Mouse (Mus musculus): ENCODE results near the gene Arf1. TPM values are rescaled to one million over a fixed set of nuclear protein-coding genes. Genes with fewer than 3 reads are reported as not detected.

Arf1 gene
- polyA plus RNA-seq, 1 experiment from 2014 or later, result 659 TPM

DNA sequence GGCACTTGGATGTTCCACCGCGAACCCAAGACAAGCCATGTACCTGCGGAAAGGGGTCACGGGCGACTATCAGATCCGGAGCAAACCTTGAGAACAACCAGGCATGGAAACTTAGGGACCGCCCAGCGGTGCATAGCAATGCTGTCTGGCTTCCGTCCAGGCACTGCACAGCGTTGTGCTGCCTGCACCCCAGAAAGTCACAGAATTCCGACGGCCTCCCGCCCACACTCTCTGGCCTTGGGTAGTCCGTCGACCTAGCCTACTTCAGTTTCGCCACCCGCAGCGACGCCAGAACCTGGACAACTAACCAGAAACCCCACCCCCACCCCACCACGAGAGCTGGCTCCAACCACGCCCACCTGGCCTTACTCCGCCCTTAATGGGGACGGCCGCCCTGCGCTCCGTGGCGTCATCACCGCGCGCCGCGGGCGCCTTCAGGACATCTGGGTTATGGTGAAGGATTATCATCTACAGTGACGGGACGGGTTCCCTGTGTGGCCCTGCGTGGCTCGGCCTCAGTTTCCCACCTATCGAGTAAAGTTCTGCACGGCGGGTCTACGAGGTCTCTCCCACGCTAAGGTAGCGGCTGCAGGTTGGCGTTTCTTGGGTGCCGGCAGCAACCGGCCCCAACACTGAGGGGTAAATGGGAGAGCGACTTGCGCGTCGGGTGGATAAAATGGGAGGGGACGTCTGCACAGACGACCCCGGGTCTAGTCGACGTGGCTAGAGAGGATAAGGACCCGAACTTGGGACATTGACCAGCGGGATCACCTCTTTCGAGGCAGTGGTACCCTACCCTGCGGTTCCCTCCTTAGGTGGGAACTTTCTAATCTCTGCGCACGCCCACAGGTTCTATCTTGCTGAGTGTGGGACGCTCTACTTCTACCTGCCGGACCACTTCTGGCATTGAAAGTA, 25.7 kb downstream of the Arf1 start, which contains the start of gene Mrpl55:
Gene Mrpl55, plus strand, starts transcription at position 406 of the 915 bp plus-strand sequence.
- WGBS, result 1% methylated on average over 63 of the region's 63 CpGs
- H3K27ac ChIP-seq (replicated peaks), result peak within 1 kb of the TSS; percentile 85
- no peaks in the 10 kb centered on the region for H3K9me3 ChIP-seq (replicated peaks)
- H3K4me1 ChIP-seq, result peaks cover 18% of the 10 kb centered on the region
- H3K36me3 ChIP-seq, result peaks cover 46% of the 10 kb centered on the region
- peak; percentile 96 for DNase-seq (ENCODE audit: low spot score)
- no peaks in the 10 kb centered on the region for H3K27me3 ChIP-seq (ENCODE audit: low read depth, poor library complexity, severe bottlenecking)
- H3K4me3 ChIP-seq, result peak within 1 kb of the TSS; percentile 98

DNA sequence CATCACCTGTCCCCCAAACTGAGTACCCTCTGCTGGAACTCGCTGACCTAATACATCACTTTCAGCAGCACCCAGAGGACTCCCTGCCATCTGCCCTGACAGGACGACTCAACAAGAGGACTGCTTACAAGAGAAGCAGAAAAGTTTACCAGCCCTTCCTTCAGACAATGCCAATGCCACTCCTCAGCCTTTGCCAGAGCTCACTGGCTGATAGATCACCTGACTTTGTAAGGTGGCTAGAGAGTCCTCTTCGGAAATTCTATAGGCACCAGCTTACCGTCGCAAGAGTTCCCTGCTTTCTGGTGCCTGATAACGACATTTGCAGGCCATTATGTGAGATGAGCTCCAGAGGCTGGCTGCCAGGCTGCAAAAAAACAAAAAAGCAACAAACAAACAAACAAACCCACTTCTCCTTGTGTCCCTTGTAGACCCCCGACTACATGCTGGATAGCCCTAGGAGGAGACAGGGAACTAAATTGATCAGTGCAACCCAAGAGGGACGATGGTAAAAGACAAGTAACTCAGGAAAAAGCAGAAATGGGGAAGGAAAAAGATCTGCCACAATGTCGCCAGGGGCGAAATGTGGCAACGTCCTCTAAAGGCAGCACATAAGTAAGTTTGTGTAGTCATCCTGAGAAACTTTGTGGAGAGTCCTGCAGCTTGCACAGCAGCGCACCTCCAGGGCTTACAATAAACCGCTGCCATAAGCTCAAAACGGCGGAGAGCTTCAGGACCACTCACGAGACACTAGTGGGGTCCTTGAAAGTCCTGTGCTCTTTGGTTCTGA, 26.7 kb downstream of the Arf1 start:
- H3K9me3 ChIP-seq (replicated peaks), result no peaks in the 10 kb centered on the region
- H3K4me1 ChIP-seq, result peaks cover 18% of the 10 kb centered on the region
- H3K27ac ChIP-seq (replicated peaks), result peak overlapping the region; percentile 85
- DNase-seq (ENCODE audit: low spot score), result no peak
- no peaks in the 10 kb centered on the region for H3K27me3 ChIP-seq (ENCODE audit: low read depth, poor library complexity, severe bottlenecking)
- WGBS, result 38% methylated on average over 16 of the region's 16 CpGs
- H3K4me3 ChIP-seq, result peak overlapping the region; percentile 98
- peaks cover 38% of the 10 kb centered on the region for H3K36me3 ChIP-seq

DNA sequence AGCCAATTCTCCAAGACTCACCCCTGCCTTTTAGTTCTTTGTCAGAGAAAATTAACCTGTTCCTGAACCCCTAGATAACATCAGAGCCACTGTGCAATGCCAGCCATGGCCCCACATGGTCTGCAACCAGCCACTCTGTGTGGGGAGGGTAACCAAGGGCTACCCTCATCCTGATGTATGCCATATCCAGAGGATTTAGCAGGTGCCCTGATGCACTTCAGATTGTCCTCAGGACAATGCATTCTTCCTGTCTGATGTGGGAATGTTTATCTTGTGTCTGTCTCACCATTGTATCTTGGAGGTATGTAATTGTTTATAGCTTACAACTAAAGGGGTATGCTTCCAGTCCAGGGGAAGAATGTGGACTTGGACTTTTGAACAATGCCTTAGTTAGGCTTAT, 31.8 kb downstream of the Arf1 start:
- Histone ChIP-seq H3K4me3 (no peak overlapping the region), H3K36me3 (peaks cover 13% of the 10 kb centered on the region; the same call in 1 of the 2 replicates), H3K9me3 (replicated peaks) (no peaks in the 10 kb centered on the region), H3K27ac (replicated peaks) (no peak overlapping the region), H3K4me1 (peaks cover 6% of the 10 kb centered on the region), H3K27me3 (ENCODE audit: low read depth, poor library complexity, severe bottlenecking) (no peaks in the 10 kb centered on the region; the same call in 1 of the 2 replicates)
- no peak for DNase-seq (ENCODE audit: low spot score)

DNA sequence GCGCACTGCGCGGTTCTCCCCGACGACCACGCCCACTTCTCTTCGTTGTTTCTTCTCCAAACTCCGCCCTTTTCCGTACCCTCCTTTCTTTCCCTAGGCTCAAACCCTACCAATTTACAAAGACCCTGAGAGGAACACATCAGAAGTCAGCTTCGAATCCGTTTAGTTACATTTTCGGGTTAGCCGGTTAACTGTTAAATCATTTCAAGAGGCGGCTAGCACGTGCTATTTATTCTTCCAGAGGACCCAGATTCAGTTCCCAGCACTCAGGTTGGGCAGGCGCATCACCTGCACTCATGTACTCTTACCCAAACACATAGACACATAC, 36.0 kb downstream of the Arf1 start, which contains the start of gene Guk1:
Gene Guk1, minus strand, starts transcription at position 154 of the 328 bp plus-strand sequence.
- no peaks in the 10 kb centered on the region; the same call in 1 of the 2 replicates for H3K27me3 ChIP-seq (ENCODE audit: low read depth, poor library complexity, severe bottlenecking)
- H3K36me3 ChIP-seq, result peaks cover 3% of the 10 kb centered on the region; the same call in 1 of the 2 replicates
- WGBS, result 6% methylated on average over 16 of the region's 16 CpGs
- peaks cover 17% of the 10 kb centered on the region for H3K4me1 ChIP-seq
- no peak for DNase-seq (ENCODE audit: low spot score)
- H3K27ac ChIP-seq (replicated peaks), result peak within 1 kb of the TSS; percentile 85
- no peaks in the 10 kb centered on the region for H3K9me3 ChIP-seq (replicated peaks)
- peak within 1 kb of the TSS; percentile 76 for H3K4me3 ChIP-seq

DNA sequence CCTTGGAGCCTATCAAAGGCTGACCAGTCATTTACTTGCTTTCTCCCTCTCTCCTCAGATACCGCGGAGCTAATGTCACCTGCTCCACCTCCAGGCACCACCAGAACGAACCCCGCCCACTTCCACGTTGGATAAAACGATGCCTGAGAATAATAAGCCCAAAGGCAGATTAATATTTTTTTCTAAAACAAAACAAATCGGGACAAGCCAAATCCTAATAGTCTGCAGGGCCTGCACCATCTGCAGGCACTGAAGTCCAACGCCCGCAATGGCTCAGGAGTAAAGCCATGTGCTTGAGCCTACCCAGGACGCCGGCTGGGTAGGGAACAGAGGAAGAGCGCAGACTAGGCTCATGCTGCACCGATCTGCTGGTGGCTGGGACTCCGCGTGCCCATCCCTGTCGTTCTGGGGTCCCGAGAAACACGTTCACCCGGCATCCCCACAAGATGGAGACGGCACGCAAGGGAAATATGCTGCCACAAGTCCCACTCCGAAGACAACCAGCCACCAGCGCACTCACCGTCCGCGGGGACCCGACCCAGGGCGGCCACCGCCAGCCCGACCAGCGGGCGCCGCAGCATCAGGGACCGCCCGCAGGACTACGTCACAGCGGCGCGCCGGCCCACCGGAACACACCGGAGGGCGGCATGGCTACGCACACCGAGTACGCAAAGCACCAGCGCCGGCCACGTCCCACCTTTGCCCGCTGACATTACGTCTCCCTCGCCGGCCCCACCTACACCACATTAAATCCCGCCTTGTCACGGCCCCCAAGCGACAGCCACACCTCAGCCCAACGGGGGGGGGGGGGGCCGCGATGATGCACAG, 36.6 kb downstream of the Arf1 start:
- H3K36me3 ChIP-seq, result peaks cover 9% of the 10 kb centered on the region; the same call in 1 of the 2 replicates
- no peaks in the 10 kb centered on the region; the same call in 1 of the 2 replicates for H3K27me3 ChIP-seq (ENCODE audit: low read depth, poor library complexity, severe bottlenecking)
- peaks cover 17% of the 10 kb centered on the region for H3K4me1 ChIP-seq
- under 1% methylated on average over 59 of the region's 59 CpGs for WGBS
- H3K9me3 ChIP-seq (replicated peaks), result no peaks in the 10 kb centered on the region
- DNase-seq (ENCODE audit: low spot score), result peak; percentile 88
- H3K4me3 ChIP-seq, result peak overlapping the region; percentile 76
- peak overlapping the region; percentile 85 for H3K27ac ChIP-seq (replicated peaks)

DNA sequence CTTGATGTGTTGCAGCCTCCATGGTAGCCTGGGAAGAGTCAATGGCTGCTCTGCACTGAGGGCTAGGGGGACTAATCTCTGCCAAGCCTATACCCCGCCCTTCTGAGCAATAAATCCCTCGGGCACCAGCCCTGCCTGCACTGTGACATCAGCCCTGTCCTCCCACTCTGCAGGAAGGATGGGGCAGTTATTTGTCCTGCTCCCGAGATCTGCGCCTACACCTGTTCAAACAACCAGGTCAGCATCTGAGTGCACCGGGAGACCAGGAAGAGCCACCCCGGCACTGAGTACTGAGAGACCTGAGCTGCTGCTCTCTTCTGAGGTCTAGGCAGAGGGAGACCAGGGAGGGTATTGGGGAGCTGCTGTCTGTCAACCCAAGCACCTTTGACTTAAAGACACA, 40.4 kb downstream of the Arf1 start:
- H3K36me3 ChIP-seq, result peaks cover 45% of the 10 kb centered on the region
- WGBS, result 86% methylated on average over 6 of the region's 6 CpGs
- no peak overlapping the region for H3K4me3 ChIP-seq
- H3K27ac ChIP-seq (replicated peaks), result no peak overlapping the region
- no peaks in the 10 kb centered on the region for H3K9me3 ChIP-seq (replicated peaks)
- no peaks in the 10 kb centered on the region for H3K27me3 ChIP-seq (ENCODE audit: low read depth, poor library complexity, severe bottlenecking)
- H3K4me1 ChIP-seq, result peaks cover 24% of the 10 kb centered on the region
- DNase-seq (ENCODE audit: low spot score), result no peak

DNA sequence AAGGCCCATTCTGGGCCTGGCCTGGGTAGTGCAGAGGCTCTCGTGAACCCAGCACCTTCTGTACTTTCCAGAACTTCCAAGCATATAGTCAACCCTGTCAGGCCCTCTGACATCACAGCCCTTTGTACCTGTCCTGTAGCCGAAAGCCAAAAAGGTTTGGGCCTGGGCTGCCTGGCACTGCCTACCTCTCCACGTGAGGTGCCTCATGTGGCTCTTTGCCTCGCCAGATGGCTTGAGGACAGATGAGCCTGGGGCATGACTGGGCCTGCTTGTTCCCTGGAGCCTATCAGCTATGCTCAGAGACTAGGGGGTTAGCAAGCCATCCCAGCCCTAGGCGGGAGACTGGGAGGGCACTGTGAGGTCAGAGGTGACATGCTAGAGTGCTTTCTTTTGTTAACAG, 42.6 kb downstream of the Arf1 start:
- no peak for DNase-seq (ENCODE audit: low spot score)
- no peaks in the 10 kb centered on the region for H3K9me3 ChIP-seq (replicated peaks)
- no peaks in the 10 kb centered on the region for H3K27me3 ChIP-seq (ENCODE audit: low read depth, poor library complexity, severe bottlenecking)
- 85% methylated on average over 5 of the region's 5 CpGs for WGBS
- H3K4me3 ChIP-seq, result no peak overlapping the region
- no peak overlapping the region for H3K27ac ChIP-seq (replicated peaks)
- peaks cover 19% of the 10 kb centered on the region for H3K4me1 ChIP-seq
- H3K36me3 ChIP-seq, result peaks cover 47% of the 10 kb centered on the region

DNA sequence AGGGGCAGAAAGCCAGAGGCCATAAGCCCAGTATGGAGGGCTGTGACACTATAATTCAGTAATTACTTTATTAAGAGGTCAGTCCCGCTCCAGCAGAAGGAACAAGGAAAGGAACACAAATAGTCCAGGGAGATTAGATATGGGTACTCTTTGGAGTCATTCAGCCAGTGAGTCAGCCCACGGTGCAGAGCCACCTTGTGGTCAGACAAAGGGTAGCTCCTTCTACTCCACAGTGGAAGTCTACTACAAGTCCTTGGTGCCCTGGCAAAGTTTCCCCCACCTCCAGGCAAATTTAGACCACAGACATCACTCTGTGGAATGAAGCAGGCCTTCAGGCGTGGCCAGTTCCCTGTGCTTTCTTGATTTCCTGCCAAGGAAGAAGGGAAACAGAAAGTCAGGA, 44.2 kb downstream of the Arf1 start:
- no peaks in the 10 kb centered on the region for H3K9me3 ChIP-seq (replicated peaks)
- 52% methylated on average over 3 of the region's 3 CpGs for WGBS
- peaks cover 10% of the 10 kb centered on the region for H3K4me1 ChIP-seq
- peaks cover 47% of the 10 kb centered on the region for H3K36me3 ChIP-seq
- peaks cover 14% of the 10 kb centered on the region for H3K27me3 ChIP-seq (ENCODE audit: low read depth, poor library complexity, severe bottlenecking)
- H3K27ac ChIP-seq (replicated peaks), result no peak overlapping the region
- peak; percentile 34 for DNase-seq (ENCODE audit: low spot score)
- no peak overlapping the region for H3K4me3 ChIP-seq

DNA sequence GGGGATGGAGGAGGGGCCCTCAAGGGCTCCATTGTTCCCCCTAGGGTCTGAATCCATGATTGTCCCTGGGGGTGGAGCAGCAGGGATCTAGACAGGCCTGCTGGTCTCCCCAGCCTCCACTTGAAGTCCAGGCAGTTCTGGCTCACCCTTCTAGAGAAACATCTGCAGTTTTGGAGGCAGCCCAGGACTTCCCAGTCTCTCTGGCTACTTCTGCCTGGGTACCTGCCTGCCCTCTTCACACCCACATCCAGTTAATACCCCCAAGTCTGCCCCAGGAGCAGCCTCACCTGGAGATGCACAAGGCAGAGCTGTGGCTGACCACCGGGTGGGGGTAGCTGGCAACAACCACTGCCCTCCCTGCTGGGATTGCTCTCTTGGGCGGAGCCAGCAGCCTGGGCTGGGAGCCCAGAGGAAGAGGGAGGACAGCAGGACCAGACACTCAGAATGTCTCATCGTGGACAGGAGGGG, 45.2 kb downstream of the Arf1 start, which contains the start of gene Gjc2:
Gene Gjc2, minus strand, starts transcription at position 350 of the 468 bp plus-strand sequence.
- Histone ChIP-seq H3K27ac (replicated peaks) (no peak within 1 kb of the TSS), H3K36me3 (peaks cover 47% of the 10 kb centered on the region), H3K4me3 (no peak within 1 kb of the TSS), H3K9me3 (replicated peaks) (no peaks in the 10 kb centered on the region), H3K27me3 (ENCODE audit: low read depth, poor library complexity, severe bottlenecking) (peaks cover 24% of the 10 kb centered on the region), H3K4me1 (peaks cover 10% of the 10 kb centered on the region)
- WGBS, result 46% methylated on average over 3 of the region's 3 CpGs
- no peak for DNase-seq (ENCODE audit: low spot score)

GRCm38 (mm10) chr11:59176921-59177320, 51.1 kb downstream of the Arf1 start:
- Histone ChIP-seq H3K4me1 (peaks cover 9% of the 10 kb centered on the region), H3K27ac (replicated peaks) (no peak overlapping the region), H3K9me3 (replicated peaks) (no peaks in the 10 kb centered on the region), H3K36me3 (no peaks in the 10 kb centered on the region), H3K4me3 (peak overlapping the region; percentile 26; the same call in 1 of the 2 replicates), H3K27me3 (ENCODE audit: low read depth, poor library complexity, severe bottlenecking) (peaks cover 62% of the 10 kb centered on the region)
- DNase-seq (ENCODE audit: low spot score), result no peak
- WGBS, result 6% methylated on average over 34 of the region's 34 CpGs

DNA sequence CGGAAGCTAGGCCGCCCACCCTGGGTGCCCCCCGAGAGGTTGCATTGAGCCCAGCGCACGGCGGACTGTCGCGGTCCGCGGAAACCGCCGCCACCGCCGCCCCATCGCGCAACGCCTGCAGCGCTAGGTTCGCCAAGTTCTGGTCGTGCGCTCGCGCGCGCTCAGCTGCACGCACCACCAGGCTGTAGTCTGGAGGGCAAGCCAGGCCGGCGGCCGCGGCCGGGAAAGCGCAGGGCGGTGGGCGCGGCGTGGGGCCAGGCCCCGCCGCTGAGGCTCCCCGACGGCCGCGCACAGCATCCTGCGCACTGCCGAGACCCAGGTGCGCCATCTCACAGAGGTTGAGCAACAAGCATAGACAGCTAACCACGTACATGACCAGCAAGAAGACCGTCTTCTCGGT, 51.6 kb downstream of the Arf1 start:
- Histone ChIP-seq H3K4me3 (peak overlapping the region; percentile 26), H3K9me3 (replicated peaks) (no peaks in the 10 kb centered on the region), H3K27me3 (ENCODE audit: low read depth, poor library complexity, severe bottlenecking) (peaks cover 62% of the 10 kb centered on the region), H3K4me1 (peaks cover 9% of the 10 kb centered on the region), H3K27ac (replicated peaks) (no peak overlapping the region), H3K36me3 (no peaks in the 10 kb centered on the region)
- DNase-seq (ENCODE audit: low spot score), result no peak
- 4% methylated on average over 48 of the region's 48 CpGs for WGBS
